Mouse (Mus musculus): ENCODE measurements around the gene Tspan14.
A peak's percentile ranks its signal among the peaks of the same experiment; 100 is the strongest.

Gene Tspan14

DNA sequence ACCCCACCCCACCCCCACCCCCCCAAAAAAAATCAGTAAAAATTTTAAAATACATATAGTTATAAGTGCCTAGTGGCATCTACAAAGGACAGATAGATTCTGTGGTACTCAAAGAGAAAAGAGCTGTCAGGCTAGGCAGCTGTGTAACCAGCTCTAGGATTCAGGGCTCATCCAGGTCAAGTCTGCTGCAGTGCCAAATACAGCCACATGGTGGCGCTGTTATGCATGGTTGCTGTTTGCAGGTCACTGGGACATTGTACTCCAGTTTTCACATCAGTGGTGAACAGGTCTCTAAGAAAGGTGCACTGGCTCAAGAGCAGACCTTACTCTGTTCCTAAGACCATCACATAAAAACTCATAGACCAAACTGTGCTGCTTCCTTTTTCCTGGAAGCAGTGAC lies 49.0 kb downstream of the Tspan14 start:
- DNase-seq, result peak; percentile 83 to 90

GRCm38 (mm10) chr14:40916667-40917066 lies 49.9 kb downstream of the Tspan14 start:
- DNase-seq, result no peak

DNA sequence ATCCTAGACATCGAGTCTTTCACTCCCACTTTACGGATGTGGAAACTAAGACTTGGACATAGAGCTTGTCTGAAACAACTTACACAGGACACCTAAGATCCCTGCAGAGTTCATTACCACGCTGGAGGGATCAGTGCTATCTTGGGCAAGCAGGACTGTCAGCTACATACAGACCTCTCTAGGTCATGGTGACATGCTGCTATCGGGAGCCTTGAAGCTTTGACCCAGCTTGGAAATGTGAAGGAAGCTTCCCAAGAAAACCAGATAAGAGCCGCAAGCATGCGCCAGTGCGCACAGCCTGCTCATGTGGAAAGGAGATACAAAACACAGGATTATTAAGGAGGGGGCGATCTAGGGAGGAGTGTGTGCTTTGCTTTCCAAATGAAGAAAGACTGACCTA lies 50.8 kb downstream of the Tspan14 start:
- no peak for DNase-seq

DNA sequence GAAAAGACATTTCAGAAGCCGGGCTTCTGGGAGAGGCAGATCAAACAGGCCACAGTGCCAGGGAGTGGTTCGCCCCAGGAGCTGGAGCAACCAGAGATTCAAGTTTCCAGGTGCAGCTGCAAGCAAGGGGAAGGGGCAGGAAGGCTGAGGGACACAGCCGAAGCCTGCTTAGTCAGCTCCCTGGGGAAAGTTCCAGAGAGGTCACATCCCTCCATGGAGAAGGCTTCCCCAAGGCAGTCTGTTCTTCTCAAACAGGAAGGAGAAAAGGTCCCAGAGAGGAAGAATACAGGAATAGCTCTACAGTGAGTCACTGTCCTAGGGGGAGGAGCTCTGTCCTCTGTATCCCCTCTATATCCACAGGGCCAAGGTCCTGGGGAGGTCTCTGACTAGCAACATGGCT lies 51.9 kb downstream of the Tspan14 start:
- peak in 1 of 2 experiments; percentile 31 for DNase-seq

DNA sequence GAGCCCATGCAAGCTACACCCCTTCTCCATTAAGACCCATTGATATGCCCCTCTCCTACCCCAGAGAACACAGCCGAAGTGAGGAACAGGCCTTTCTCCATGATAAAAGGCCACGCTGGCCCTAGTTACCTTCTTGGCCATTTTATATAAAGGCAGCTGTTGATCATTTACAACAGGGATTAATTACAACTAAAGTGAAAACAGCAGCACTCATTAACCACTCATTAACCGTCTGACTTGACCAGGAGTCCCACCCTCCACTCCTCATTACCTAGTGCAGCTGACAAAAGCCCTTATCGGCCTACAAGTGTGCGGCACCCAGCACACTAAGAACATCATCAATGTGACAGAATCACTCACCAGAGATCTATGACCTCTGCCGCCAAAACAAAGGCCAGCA lies 52.9 kb downstream of the Tspan14 start:
- no peak for DNase-seq

DNA sequence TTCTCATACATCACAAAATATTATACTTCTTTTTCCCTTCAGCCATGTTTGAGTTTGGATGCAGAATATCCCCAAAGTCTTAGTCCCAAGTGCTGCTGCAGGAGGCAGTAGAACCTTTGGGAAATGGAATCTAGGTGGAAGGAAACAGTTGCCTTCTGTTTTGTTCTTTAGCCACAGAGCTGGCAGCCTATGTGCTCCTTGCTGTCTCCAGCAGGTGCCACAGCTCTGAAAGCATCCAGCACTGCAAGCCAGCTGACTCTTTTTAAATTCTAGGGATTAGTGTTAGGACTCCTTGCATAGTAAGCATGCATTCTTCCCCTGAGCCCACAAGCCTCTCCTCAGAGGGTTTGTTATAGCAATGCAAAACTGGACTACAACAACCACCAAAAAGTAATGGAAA lies 55.1 kb downstream of the Tspan14 start:
- DNase-seq, result no peak

DNA sequence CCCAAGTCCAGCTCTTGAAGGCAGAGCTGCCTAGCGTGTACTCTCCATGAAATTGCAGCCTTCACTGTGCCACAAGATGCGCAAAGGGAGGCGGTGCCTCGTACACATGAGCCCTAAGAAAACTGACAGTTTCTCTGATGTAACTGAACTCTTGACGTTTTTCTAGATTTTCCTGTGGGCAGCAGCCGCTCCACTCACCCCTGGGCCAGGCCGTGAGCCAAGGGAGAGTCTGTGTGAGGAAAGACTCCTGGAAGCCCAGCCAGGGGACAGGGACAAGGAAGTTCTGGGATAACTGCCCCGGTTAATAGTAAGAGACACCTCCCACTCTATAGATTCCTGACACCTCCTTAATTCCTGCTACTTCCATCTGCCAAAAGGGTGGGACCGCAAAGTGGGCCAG lies 57.8 kb downstream of the Tspan14 start:
- no peak for DNase-seq

GRCm38 (mm10) chr14:40906770-40907169 lies 59.8 kb downstream of the Tspan14 start:
- no peak for DNase-seq

GRCm38 (mm10) chr14:40905813-40906212 lies 60.8 kb downstream of the Tspan14 start:
- DNase-seq, result no peak

GRCm38 (mm10) chr14:40902307-40903055 lies 64.1 kb downstream of the Tspan14 start:
- DNase-seq, result no peak

DNA sequence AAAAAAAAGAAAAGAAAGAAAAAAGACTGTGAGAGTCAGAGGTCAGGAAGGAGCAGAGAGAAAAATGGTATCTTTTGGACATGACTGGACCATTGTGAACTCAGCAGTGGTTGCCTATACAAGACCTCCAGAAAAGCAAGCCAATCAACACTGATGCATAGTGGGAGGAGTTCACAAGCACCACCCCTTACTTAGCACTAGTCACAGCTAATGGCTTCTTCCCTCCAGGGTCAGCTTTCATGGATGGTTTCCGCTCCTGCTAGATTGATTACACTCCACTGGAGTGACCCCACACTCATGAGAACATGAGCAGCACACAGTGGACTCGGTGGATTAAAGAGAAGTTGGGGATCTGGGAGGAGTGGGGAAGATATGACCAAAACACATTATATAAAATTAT lies 66.3 kb downstream of the Tspan14 start:
- DNase-seq, result no peak

DNA sequence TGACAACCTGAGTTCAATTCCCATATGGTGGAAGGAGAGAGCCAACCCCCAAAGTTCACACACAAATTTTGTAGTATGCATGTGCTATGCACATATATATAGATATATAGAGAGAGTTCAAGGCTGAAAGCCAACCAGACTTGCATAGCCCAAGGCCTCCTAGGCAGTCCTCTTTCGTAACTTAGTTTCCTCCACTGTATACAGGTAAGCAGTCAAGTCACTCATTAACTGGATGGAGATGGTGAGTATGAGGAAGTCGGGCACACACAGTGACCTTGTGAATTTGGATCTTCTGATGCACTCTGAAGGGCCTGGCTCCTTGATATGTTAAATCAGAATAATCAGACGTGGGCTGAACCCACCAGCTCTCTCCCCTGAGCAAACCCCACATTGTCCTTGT lies 68.7 kb downstream of the Tspan14 start:
- DNase-seq, result no peak

DNA sequence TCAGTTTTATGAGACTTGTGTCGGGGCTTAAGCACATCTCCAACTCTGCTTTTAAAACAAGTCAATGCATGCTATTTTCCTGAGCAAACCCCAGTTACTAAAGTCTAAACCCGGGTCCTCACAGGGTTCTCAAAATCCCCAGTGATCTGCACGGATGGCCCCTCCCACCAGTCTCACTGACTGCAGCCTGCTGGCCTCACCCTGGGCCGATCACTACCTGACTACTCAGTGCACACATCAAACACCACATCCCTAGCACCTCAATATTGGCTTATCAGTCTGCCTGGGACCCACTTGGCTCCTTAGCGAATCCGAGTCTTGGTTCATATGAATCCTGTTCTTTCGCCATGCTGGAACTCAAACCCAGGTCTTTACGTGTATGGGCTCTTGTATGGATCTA lies 70.9 kb downstream of the Tspan14 start:
- DNase-seq, result no peak

- peak; percentile 84 to 88 for DNase-seq
These were observed 71.9 kb downstream of the Tspan14 start for GRCm38 (mm10) chr14:40894576-40895247.

- DNase-seq, result no peak
These were observed 72.7 kb downstream of the Tspan14 start for GRCm38 (mm10) chr14:40893884-40894283.

DNA sequence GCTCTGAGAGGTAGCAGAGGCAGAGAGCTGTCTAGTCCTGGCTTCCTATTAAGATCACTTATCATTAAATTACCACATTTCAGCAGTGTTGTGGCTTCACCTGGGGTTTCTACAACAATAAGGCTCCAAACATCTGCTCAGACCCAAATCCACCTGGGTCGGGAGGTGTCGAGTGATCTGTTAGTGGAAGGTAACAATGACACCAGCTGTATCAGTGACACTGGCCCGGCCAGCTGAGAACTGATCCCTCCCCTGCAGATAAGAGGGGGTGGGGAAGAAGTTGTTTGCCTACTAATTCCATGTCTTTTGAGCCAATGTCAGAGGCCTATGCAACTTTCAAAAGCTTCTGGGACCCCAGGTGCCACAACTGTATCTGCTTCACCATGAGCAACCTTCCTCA lies 73.4 kb downstream of the Tspan14 start, which contains the start of gene Sh2d4b:
Gene Sh2d4b, minus strand, starts transcription at position 71 of the 400 bp plus-strand sequence.
- DNase-seq, result no peak

GRCm38 (mm10) chr14:40892326-40892825 lies 74.2 kb downstream of the Tspan14 start:
- no peak for DNase-seq

GRCm38 (mm10) chr14:40891506-40891905 lies 75.1 kb downstream of the Tspan14 start:
- no peak for DNase-seq

DNA sequence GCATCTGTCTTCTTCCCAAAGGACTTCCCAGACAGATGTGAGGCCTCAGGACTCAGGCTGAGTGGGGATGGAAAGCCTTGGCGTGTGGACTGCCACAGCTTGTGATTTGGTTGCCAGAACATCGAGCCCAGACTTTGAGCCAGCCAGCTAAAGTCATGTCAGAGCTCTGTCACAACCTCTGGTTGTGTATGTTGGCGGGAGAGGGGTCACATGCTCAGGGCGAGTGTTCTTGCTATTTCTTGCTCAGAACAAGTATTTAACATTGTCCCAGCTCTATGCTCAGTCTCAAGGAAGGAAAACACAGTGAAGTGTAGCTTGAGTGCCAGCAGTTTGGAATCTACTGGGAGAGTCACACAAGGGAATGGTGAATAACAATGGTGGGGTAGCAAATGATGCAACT lies 76.9 kb downstream of the Tspan14 start:
- peak; percentile 32 to 41 for DNase-seq

DNA sequence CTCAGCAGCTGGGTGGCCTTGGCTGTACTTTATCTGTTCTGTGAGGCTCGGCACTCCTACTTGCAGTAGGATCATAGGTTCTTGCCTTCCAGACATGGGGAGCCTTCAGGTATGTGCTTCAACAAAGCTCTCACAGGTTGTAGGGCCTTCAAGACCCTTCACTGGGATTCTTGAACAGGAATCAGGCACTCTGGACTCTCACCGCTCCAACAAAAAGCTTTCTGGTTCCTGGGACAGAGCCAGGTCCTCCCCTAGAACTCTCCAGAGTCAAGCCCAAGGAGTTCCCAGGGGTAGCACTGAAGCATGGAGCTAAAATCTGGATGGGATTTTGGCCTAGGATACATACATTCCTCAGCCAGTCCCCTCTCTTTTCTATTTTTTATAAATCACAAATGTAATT lies 77.4 kb downstream of the Tspan14 start:
- no peak for DNase-seq

GRCm38 (mm10) chr14:40886428-40887202 lies 80.0 kb downstream of the Tspan14 start:
- peak in 1 of 2 experiments; percentile 22 for DNase-seq

- no peak for DNase-seq
These were observed 80.9 kb downstream of the Tspan14 start for GRCm38 (mm10) chr14:40885752-40886151.

- peak; percentile 51 to 61 for DNase-seq
These were observed 81.4 kb downstream of the Tspan14 start for GRCm38 (mm10) chr14:40885225-40885624.

Data from lung, adult 18-20 months (tissue).